Comparison of ENCODE assay signal across 9 mouse cellular contexts in genomic region chr2:70018236-70018635, GRCm38 (mm10). TPM values are rescaled to one million over a fixed set of nuclear protein-coding genes. Genes with fewer than 3 reads are reported as not detected.
DNase-seq lines count a peak whose midpoint lies in the region; ATAC-seq and TF ChIP-seq lines count a peak whose summit lies in the region.
"Had no signal": no experiment of that assay in that cellular context is flagged by ENCODE, and none has a peak within 500 bp of the region (broad histone marks: within the 10 kb centered on the region; RNA-seq: fewer than 3 reads in every experiment).

No protein-coding gene starts in this region.

- ATAC-seq in heart, embryonic 14.5 days (ENCODE audit: insufficient number of reproducible peaks, insufficient read depth, low FRiP score, low read depth) = no peak
- ATAC-seq in liver, postnatal 0 days = no peak

- 15% methylated on average over 6 of the region's 6 CpGs for WGBS in heart, embryonic 14.5 days
- 65% methylated on average over 6 of the region's 6 CpGs for WGBS in liver, postnatal 0 days (ENCODE audit: insufficient replicate concordance)

- peak overlapping the region in 1 of 2 experiments; percentile 50; a peak in 2 of 4 replicates for H3K27ac ChIP-seq in heart, embryonic 14.5 days (replicated peaks in 1 of 2; ENCODE audit: control insufficient read depth in 1 of 2, insufficient read depth in 1 of 2, low read depth in 2 of 2, low read length in 2 of 2)
- H3K27ac ChIP-seq in liver, postnatal 0 days (ENCODE audit: low read depth) = no peak overlapping the region
- H3K27ac ChIP-seq: liver, embryonic 15.5 days had no signal

- H3K9me3 ChIP-seq in heart, embryonic 14.5 days (ENCODE audit: control insufficient read depth, low read length) = no peaks in the 10 kb centered on the region
- no peaks in the 10 kb centered on the region for H3K9me3 ChIP-seq in liver, postnatal 0 days (ENCODE audit: low read length)
- H3K9me3 ChIP-seq: liver, embryonic 15.5 days had no signal

- H3K4me1 ChIP-seq in heart, embryonic 14.5 days (ENCODE audit: control insufficient read depth in 2 of 2, insufficient read depth in 2 of 2, low read length in 2 of 2) = peaks cover 5 to 14% of the 10 kb centered on the region in 2 experiments
- H3K4me1 ChIP-seq in liver, postnatal 0 days (ENCODE audit: insufficient read depth) = no peaks in the 10 kb centered on the region
- H3K4me1 ChIP-seq: liver, embryonic 15.5 days had no signal

- H3K4me2 ChIP-seq in heart, embryonic 14.5 days (ENCODE audit: low read length) = peak overlapping the region; percentile 34; the same call in 1 of the 2 replicates
- H3K4me2 ChIP-seq in liver, postnatal 0 days (ENCODE audit: low read depth, low read length) = no peak overlapping the region
- H3K4me2 ChIP-seq: liver, embryonic 15.5 days had no signal

- peak; percentile 25 to 35 for DNase-seq in cerebellum, adult 18-20 months
- DNase-seq in cerebellum, postnatal 4 days (ENCODE audit: low spot score in 2 of 2) = no peak
- peak; percentile 37 to 52 for DNase-seq in layer of hippocampus, postnatal 10 days (ENCODE audit: low spot score in 2 of 2)
- DNase-seq in layer of hippocampus, adult 9-11 months = no peak
- peak; percentile 28 to 33 for DNase-seq in adrenal gland, adult 18-20 months (ENCODE audit: low spot score in 2 of 2)
- no peak for DNase-seq in liver, postnatal 0 days
- DNase-seq in layer of hippocampus, adult 11-12 months (ENCODE audit: low spot score) = no peak

- no peak overlapping the region for H3K9ac ChIP-seq in heart, embryonic 14.5 days (ENCODE audit: low read length)
- H3K9ac ChIP-seq in liver, postnatal 0 days (replicated peaks) = no peak overlapping the region
- H3K9ac ChIP-seq: liver, embryonic 15.5 days had no signal

- no peaks in the 10 kb centered on the region for H3K27me3 ChIP-seq in heart, embryonic 14.5 days (ENCODE audit: control insufficient read depth, insufficient read depth, low read length)
- H3K27me3 ChIP-seq in liver, postnatal 0 days (ENCODE audit: insufficient read depth, low read length) = no peaks in the 10 kb centered on the region
- H3K27me3 ChIP-seq: liver, embryonic 15.5 days had no signal

- H3K36me3 ChIP-seq in heart, embryonic 14.5 days (ENCODE audit: control insufficient read depth, insufficient read depth, low read length) = peaks cover 80% of the 10 kb centered on the region
- peaks cover 53% of the 10 kb centered on the region for H3K36me3 ChIP-seq in liver, postnatal 0 days (replicated peaks; ENCODE audit: insufficient read depth, low read length)

- H3K4me3 ChIP-seq in heart, embryonic 14.5 days (ENCODE audit: control insufficient read depth in 1 of 2, insufficient read depth in 1 of 2, low read depth in 1 of 2, low read length in 2 of 2) = no peak overlapping the region
- H3K4me3 ChIP-seq in liver, postnatal 0 days (ENCODE audit: low read depth, low read length) = no peak overlapping the region
- H3K4me3 ChIP-seq: liver, embryonic 15.5 days had no signal

- TF ChIP-seq EP300 in liver, postnatal 0 days (IDR thresholded peaks at IDR 0.05; ENCODE audit: low read depth) = no peak

- no peak for TF ChIP-seq CTCF in liver, postnatal 0 days (IDR thresholded peaks at IDR 0.05; ENCODE audit: low read depth)

RNA-seq across cellular contexts. Expression of gene Myo3b, which starts 20.7 kb away (rescaled TPM):
- 1 to 10 TPM; 1.5 to 1.6 TPM for total RNA-seq in layer of hippocampus, postnatal 10 days (2021)
- total RNA-seq in adrenal gland, adult 18-20 months (2021) = not detected
- polyA plus RNA-seq in heart, embryonic 14.5 days (2014; fragmentation: Nextera tagmentation; extraction: Ambion mirVana) = 0.36 and 0.43 TPM in 2 replicates
- not detected in 2 replicates for polyA plus RNA-seq in liver, postnatal 0 days (2015; fragmentation: Nextera tagmentation; extraction: Ambion mirVana)
- polyA plus RNA-seq: liver, embryonic 15.5 days had no signal

Comparison
In these comparisons a context has a peak if more than half of its experiments do, and no peak if none do; other contexts are left out.
1. DNase-seq: peak in cerebellum, adult 18-20 months (2 of 2), layer of hippocampus, postnatal 10 days (2 of 2) and adrenal gland, adult 18-20 months (2 of 2); none in cerebellum, postnatal 4 days (0 of 2), layer of hippocampus, adult 9-11 months (single experiment), liver, postnatal 0 days (single experiment) and layer of hippocampus, adult 11-12 months (single experiment).